Mouse (Mus musculus) embryo, embryonic 10.5 days (tissue): ENCODE measurements around the gene Ulk3.
A peak's percentile ranks its signal among the peaks of the same experiment; 100 is the strongest.

Source experiments
- DNase-seq: peaks from one replicate; pipeline ENCODE4 v3.0.0-alpha.2; 2015; ENCODE audit warnings: low spot score

Ulk3 gene

GRCm38 (mm10) chr9:57589224-57590126 is at the start of gene Ulk3:
TSS of gene Ulk3 (plus strand) at chr9:57589452.
- DNase-seq: peak; percentile 76

- DNase-seq: no peak
These were observed 49.7 kb upstream of the Ulk3 start for GRCm38 (mm10) chr9:57539550-57539949.

DNA sequence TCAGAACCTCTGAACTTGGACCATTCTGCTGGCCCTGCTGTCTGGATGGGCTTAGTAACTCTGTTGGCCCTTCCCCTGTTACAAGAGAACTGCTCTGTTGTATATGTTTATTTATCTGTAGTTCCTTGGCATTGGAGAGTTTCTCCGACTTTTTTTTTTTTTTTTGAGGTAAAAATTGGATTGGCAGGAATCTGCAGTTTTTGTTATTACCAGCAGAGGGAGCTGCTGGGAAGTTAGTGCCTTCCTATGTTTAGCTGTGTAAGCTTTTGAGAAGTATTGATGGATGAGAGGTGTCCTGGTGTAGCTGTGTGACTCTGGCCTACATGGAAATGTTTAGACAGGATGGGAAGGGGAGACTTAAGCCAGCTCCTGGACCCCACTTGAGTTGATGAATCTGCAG is 47.9 kb upstream of the Ulk3 start:
- DNase-seq: peak; percentile 80

GRCm38 (mm10) chr9:57543951-57544350 is 45.3 kb upstream of the Ulk3 start:
- DNase-seq: no peak

GRCm38 (mm10) chr9:57547287-57547686 is 42.0 kb upstream of the Ulk3 start:
- no peak for DNase-seq

DNA sequence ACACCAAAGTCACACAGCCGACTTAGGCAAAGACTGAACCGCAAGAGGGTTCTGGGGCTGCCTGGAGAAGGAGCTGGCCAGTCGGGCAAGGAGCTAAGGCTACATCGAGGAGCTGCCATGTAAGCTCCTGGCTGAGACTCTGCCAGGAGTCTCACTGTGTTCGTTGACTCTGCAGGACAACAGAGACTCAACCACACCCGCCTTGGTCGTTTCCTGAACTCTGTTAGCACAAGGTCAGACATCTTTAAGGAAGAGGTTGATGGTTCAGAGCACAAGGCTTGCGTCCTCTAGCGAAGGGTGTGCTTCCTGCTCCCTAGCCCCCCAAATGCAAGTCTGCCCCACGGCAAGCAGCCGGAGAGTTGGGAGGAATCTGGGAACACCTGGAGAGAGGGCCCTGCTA is 41.4 kb upstream of the Ulk3 start:
- no peak for DNase-seq

DNA sequence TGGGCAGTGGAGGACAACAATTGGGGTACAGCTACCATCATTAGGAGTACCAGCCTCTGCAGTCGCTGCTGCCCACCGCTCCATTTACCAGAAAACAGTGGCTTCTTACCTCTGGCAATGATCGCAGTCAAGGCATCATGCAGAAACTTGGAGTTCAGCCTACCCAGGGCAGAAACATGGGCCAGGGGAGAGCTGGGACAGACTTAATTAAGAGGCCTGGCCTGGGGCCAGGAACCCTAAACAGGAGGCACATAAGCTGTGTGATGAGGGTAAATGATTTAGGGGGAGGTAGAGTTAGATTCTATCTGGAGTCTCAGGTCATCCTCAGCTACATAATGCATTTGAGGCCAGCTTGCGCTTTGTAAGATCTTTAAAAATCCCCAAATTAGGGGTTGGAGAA is 40.1 kb upstream of the Ulk3 start:
- DNase-seq: no peak

DNA sequence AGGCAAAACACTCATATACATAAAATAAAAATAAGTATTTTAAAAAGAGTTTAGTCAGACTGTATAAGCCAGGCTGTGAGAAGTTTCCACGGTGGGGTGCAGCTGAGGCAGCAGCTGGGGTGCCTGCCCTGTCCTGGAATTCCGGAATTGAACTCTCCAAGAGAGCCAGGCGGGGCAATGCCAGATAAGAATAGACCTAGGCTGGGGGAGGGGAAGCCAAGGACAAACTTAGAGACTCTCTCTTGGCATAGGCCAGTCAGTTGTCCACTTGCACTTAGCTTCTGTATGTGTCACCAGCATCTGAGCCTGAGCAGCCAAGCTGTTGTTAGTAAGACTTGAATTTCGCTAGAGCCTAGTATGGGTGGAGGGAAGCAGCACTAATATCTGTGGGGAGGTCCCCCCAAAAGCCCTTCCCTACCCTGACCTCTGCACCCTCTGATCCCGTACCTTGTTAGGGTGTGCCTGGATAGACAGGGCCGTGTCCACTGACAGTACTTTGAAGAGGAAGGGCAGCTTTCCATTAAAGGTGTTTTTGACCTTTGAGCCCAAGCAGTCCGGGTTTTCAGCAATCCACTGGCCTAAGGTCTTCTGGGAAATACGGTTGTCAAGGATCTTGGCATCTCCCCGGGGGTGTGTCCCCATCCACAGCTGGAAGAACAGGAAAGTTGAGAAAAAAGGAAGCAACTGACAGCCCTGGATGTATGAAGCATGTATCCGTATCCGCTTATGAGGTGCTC is 39.0 kb upstream of the Ulk3 start:
- no peak for DNase-seq

- peak; percentile 91 for DNase-seq
These were observed 36.9 kb upstream of the Ulk3 start, which contains the start of gene Mpi for GRCm38 (mm10) chr9:57552139-57552887. TSS of gene Mpi (minus strand) at chr9:57552763.

GRCm38 (mm10) chr9:57553119-57553518 is 36.1 kb upstream of the Ulk3 start:
- DNase-seq: no peak

- DNase-seq: no peak
These were observed 34.5 kb upstream of the Ulk3 start for GRCm38 (mm10) chr9:57554753-57555152.

GRCm38 (mm10) chr9:57557215-57557614 is 32.0 kb upstream of the Ulk3 start:
- DNase-seq: no peak

- no peak for DNase-seq
These were observed 30.6 kb upstream of the Ulk3 start for GRCm38 (mm10) chr9:57558625-57559024.

GRCm38 (mm10) chr9:57559568-57559967 is 29.7 kb upstream of the Ulk3 start:
- no peak for DNase-seq

GRCm38 (mm10) chr9:57560263-57560662 is 29.0 kb upstream of the Ulk3 start:
- no peak for DNase-seq

- DNase-seq: peak; percentile 96
These were observed 28.2 kb upstream of the Ulk3 start, which contains the start of gene Scamp2 for GRCm38 (mm10) chr9:57560861-57561710. TSS of gene Scamp2 (plus strand) at chr9:57560943.

- no peak for DNase-seq
These were observed 27.5 kb upstream of the Ulk3 start for GRCm38 (mm10) chr9:57561711-57562099.

- no peak for DNase-seq
These were observed 26.3 kb upstream of the Ulk3 start for GRCm38 (mm10) chr9:57562896-57563372.

GRCm38 (mm10) chr9:57564609-57565008 is 24.6 kb upstream of the Ulk3 start:
- no peak for DNase-seq

- DNase-seq: no peak
These were observed 23.5 kb upstream of the Ulk3 start for GRCm38 (mm10) chr9:57565741-57566221.

GRCm38 (mm10) chr9:57566846-57567245 is 22.4 kb upstream of the Ulk3 start:
- no peak for DNase-seq
